Mouse (Mus musculus) CH12.LX (cell line): ENCODE measurements at regions not wholly inside any gene's neighbourhood (a gene's known extent, or its start where the extent isn't known, plus 50 kb on each side); places are given as distances from the start of the nearest gene placed in this dataset.
"Not testable (repeated sequence)": the region's sequence is repeated elsewhere in the genome, so short reads cannot be mapped to it uniquely, and the experiment has no call there.

Experiments
- DNase-seq: peaks from one replicate; pipeline ENCODE4 v3.0.0-alpha.2; 2013; ENCODE audit errors: extremely low read depth
- H3K27ac ChIP-seq: 2 replicates; pipeline ENCODE4 v1.5.1; 2012; ENCODE audit warnings: low read depth, mild to moderate bottlenecking, control low read depth, moderate library complexity; ENCODE audit not compliant: insufficient read depth
- H3K27me3 ChIP-seq: replicated peaks from 2 replicates; pipeline ENCODE3; 2012; ENCODE audit warnings: inconsistent platforms
- H3K36me3 ChIP-seq, 2 experiments: replicated peaks in 1 of 2; 2 replicates each; pipeline versions ENCODE3 to v1.6.1; 2012; ENCODE audit warnings: inconsistent platforms in 1 of 2, low read length in 1 of 2, mild to moderate bottlenecking in 1 of 2, mixed read lengths in 1 of 2, moderate library complexity in 1 of 2; ENCODE audit not compliant: control insufficient read depth in 1 of 2, insufficient read depth in 1 of 2
- H3K4me1 ChIP-seq, 2 experiments: 2 replicates each; pipeline ENCODE4 v1.6.1; 2012; ENCODE audit warnings: inconsistent platforms in 1 of 2, moderate library complexity in 1 of 2; ENCODE audit not compliant: insufficient read depth in 2 of 2, control insufficient read depth in 1 of 2
- H3K4me2 ChIP-seq: 2 replicates; pipeline ENCODE4 v1.6.1; 2012; ENCODE audit warnings: low read depth, mild to moderate bottlenecking, control low read depth; ENCODE audit not compliant: poor library complexity, insufficient read depth, severe bottlenecking
- H3K4me3 ChIP-seq, 3 experiments: fragments of 150-350 bp in 1 of 3; sonication (generic) in 1 of 3; replicated peaks in 1 of 3; 2 replicates each; pipeline versions ENCODE3 to v1.5.1; 2011 to 2012; ENCODE audit warnings: low read depth in 2 of 3, low read length in 2 of 3, mild to moderate bottlenecking in 2 of 3, moderate library complexity in 2 of 3, control low read depth in 1 of 3, improper control_type of control experiment in 1 of 3, inconsistent platforms in 1 of 3, mixed read lengths in 1 of 3; ENCODE audit not compliant: poor library complexity in 1 of 3
- H3K79me2 ChIP-seq: replicated peaks from 2 replicates; pipeline ENCODE4 v1.6.1; 2012; ENCODE audit warnings: mild to moderate bottlenecking, moderate library complexity; ENCODE audit not compliant: control insufficient read depth, poor library complexity, insufficient read depth, severe bottlenecking; ENCODE audit errors: extremely low read depth
- H3K9ac ChIP-seq: 2 replicates; pipeline ENCODE4 v1.6.1; 2012; ENCODE audit warnings: low read depth, mild to moderate bottlenecking, control low read depth, moderate library complexity; ENCODE audit not compliant: insufficient read depth
- H3K9me3 ChIP-seq: replicated peaks from 2 replicates; pipeline ENCODE3; 2012; ENCODE audit warnings: low read length, inconsistent platforms, mixed read lengths
- ELF1 ChIP-seq: IDR thresholded peaks from 2 replicates; pipeline ENCODE4 v1.6.1; 2014; ENCODE audit warnings: low read depth, mild to moderate bottlenecking, inconsistent platforms, low read length, improper control_type of control experiment
- JUN ChIP-seq: IDR thresholded peaks from 2 replicates; pipeline ENCODE4 v1.6.1; 2011; ENCODE audit warnings: low read depth, mild to moderate bottlenecking, low read length, improper control_type of control experiment, moderate library complexity; ENCODE audit not compliant: insufficient read depth
- MAFK ChIP-seq: IDR thresholded peaks from 2 replicates; pipeline ENCODE4 v1.6.1; 2011; ENCODE audit warnings: low read length, improper control_type of control experiment; ENCODE audit not compliant: insufficient replicate concordance
- MAX ChIP-seq: IDR thresholded peaks from 2 replicates; pipeline ENCODE4 v1.6.1; 2011; ENCODE audit warnings: low read length, improper control_type of control experiment
- NELFE ChIP-seq: IDR thresholded peaks from 2 replicates; pipeline ENCODE4 v1.6.1; 2011; ENCODE audit warnings: low read depth, low read length, improper control_type of control experiment
- NRF1 ChIP-seq: IDR thresholded peaks from 2 replicates; pipeline ENCODE4 v1.6.1; 2014; ENCODE audit warnings: low read depth, mild to moderate bottlenecking, inconsistent platforms, low read length, improper control_type of control experiment, moderate library complexity
- POLR2A ChIP-seq: IDR thresholded peaks from 2 replicates; pipeline ENCODE4 v1.6.1; 2011; ENCODE audit warnings: low read depth, mild to moderate bottlenecking, improper control_type of control experiment, low read length
- POLR2AphosphoS2 ChIP-seq: IDR thresholded peaks from 2 replicates; pipeline ENCODE4 v1.6.1; 2011; ENCODE audit warnings: low read depth, low read length, improper control_type of control experiment
- RAD21 ChIP-seq: IDR thresholded peaks from 2 replicates; pipeline ENCODE4 v1.6.1; 2011; ENCODE audit warnings: low read depth, mild to moderate bottlenecking, low read length, improper control_type of control experiment, moderate library complexity
- RCOR1 ChIP-seq: conservative IDR thresholded peaks from 2 replicates; pipeline ENCODE4 v1.6.1; 2012; ENCODE audit warnings: low read depth, mild to moderate bottlenecking, inconsistent platforms, low read length, improper control_type of control experiment
- SIN3A ChIP-seq: IDR thresholded peaks from 2 replicates; pipeline ENCODE4 v1.6.1; 2012; ENCODE audit warnings: low read length, improper control_type of control experiment, inconsistent platforms
- USF2 ChIP-seq: conservative IDR thresholded peaks from 2 replicates; pipeline ENCODE4 v1.6.1; 2011; ENCODE audit warnings: low read depth, low read length, improper control_type of control experiment
- ZKSCAN1 ChIP-seq: IDR thresholded peaks from 2 replicates; pipeline ENCODE4 v1.6.1; 2012; ENCODE audit warnings: low read depth, inconsistent platforms, low read length, improper control_type of control experiment, borderline replicate concordance
- dilution Hi-C: fragments of 300-500 bp; cut with MboI; formaldehyde crosslinking; loops from 2 replicates; pipeline ENCODE4 v1.14.3; 2020; ENCODE audit warnings: low sequenced_read_pairs; ENCODE audit not compliant: extremely low pct_unique_long_range_greater_than_20kb, extremely low pct_ligation_motif_present
- in situ Hi-C: fragments of 300-500 bp; cut with MboI; formaldehyde crosslinking; loops from 3 replicates; pipeline ENCODE4 v1.14.3; 2019; ENCODE audit warnings: low sequenced_read_pairs, low pct_ligation_motif_present, low pct_unique_long_range_greater_than_20kb, mixed read lengths

DNA sequence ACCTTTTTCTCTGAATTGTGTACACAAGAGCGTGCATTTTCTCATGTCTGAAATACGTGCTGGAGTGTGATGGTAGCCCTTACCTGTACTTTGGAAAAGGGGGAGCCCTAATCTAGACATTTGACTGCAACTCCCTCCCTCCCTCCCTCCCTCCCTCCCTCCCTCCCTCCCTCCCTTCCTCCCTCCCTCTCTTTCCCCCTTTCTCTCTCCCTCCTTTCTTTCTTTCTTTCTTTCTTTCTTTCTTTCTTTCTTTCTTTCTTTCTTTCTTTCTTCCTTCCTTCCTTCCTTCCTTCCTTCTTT lies 82.6 kb upstream of the Nrip1 start:
- H3K9ac ChIP-seq, H3K4me1 ChIP-seq, H3K27me3 ChIP-seq, dilution Hi-C loops, H3K4me2 ChIP-seq, H3K36me3 ChIP-seq, H3K27ac ChIP-seq, DNase-seq, in situ Hi-C loops, H3K4me3 ChIP-seq, H3K79me2 ChIP-seq: not testable (repeated sequence)
- H3K9me3 ChIP-seq, result peaks cover 88% of the 10 kb centered on the region

- H3K27me3 ChIP-seq, result no peaks in the 10 kb centered on the region
- H3K4me1 ChIP-seq, result no peaks in the 10 kb centered on the region
- peaks cover 88% of the 10 kb centered on the region for H3K9me3 ChIP-seq
- in situ Hi-C loops, result no loop called here
- H3K4me2 ChIP-seq, result no peak overlapping the region
- H3K27ac ChIP-seq, result no peak overlapping the region
- TF ChIP-seq MAFK (no peak), ZKSCAN1 (no peak), JUN (no peak), POLR2A (no peak), NRF1 (no peak), RAD21 (no peak), NELFE (no peak), POLR2AphosphoS2 (no peak), ELF1 (no peak), MAX (no peak), USF2 (no peak), SIN3A (no peak), RCOR1 (no peak)
- no peak overlapping the region for H3K4me3 ChIP-seq
- no peaks in the 10 kb centered on the region for H3K79me2 ChIP-seq
- H3K36me3 ChIP-seq, result no peaks in the 10 kb centered on the region
- dilution Hi-C loops, result no loop called here
- no peak for DNase-seq
- no peak overlapping the region for H3K9ac ChIP-seq
Measured at GRCm38 (mm10) chr16:76455499-76456299, 82.1 kb upstream of the Nrip1 start.
